Mouse (Mus musculus) heart, postnatal 14 days (tissue): ENCODE measurements at regions not wholly inside any gene's neighbourhood (a gene's known extent, or its start where the extent isn't known, plus 50 kb on each side); places are given as distances from the start of the nearest gene placed in this dataset.

ENCODE experiments used
- DNase-seq, 2 experiments: peaks; one replicate each; pipeline ENCODE4 v3.0.0; 2021 to 2022
- intact Hi-C: fragments of 180-260 bp; cut with DNase I; formaldehyde crosslinking; loops from one replicate; pipeline ENCODE4 v1.15.1; 2025

- intact Hi-C loops = no loop called here
- no peak for DNase-seq
These were observed 199.9 kb upstream of the Rnd3 start for GRCm38 (mm10) chr2:51348774-51349173.

DNA sequence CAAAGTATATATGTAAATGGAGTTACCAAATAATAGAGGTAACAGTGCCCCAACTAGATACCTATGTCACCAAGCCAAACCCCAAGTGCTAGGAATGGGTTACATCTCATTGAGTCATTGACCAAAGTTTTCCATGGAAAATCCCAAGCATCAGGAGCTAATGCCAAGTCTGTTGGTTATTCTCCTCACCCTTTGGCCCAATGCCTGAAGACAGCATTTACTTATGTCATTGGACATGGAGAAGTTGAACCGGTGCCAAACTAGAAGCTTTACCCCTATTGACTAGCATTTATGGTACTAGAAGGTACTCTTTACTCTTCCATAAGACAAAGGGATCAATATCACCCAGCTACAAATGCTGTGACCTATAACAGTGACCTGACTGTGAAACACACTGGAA is 198.2 kb upstream of the Rnd3 start:
- no peak for DNase-seq
- intact Hi-C loops = no loop called here

- intact Hi-C loops = no loop called here
- DNase-seq = no peak
These were observed 193.5 kb upstream of the Rnd3 start for GRCm38 (mm10) chr2:51342421-51342820.

- intact Hi-C loops = no loop called here
- DNase-seq = no peak
These were observed 185.5 kb upstream of the Rnd3 start for GRCm38 (mm10) chr2:51334437-51334836.

- intact Hi-C loops = no loop called here
- DNase-seq = no peak
These were observed 178.2 kb upstream of the Rnd3 start for GRCm38 (mm10) chr2:51327081-51327480.

GRCm38 (mm10) chr2:51321676-51322075 is 172.8 kb upstream of the Rnd3 start:
- intact Hi-C loops = no loop called here
- no peak for DNase-seq

- intact Hi-C loops = no loop called here
- no peak for DNase-seq
These were observed 167.5 kb upstream of the Rnd3 start for GRCm38 (mm10) chr2:51316452-51316851.

DNA sequence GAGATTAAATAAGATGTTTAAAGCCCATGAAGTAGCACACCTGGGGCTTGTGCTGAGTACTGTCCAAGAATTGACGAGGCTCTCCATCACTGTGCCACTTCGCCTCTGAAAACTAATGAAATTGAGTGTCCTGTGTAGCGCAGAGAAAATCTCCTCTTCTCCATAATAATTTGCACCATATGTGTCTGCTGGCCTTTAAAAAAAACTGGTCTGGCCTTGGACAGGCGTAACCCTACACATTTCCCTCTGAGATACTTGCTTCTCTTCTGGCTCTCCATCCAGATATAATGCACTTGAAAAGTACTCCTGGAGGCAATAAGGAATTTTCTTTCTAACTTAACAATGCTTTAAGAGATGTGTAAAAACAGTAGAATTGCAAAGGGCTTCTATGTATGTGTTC is 164.5 kb upstream of the Rnd3 start:
- DNase-seq = no peak
- intact Hi-C loops = no loop called here

- no peak for DNase-seq
- intact Hi-C loops = no loop called here
These were observed 157.3 kb upstream of the Rnd3 start for GRCm38 (mm10) chr2:51306257-51306656.

- peak; percentile 29 to 58 for DNase-seq
- intact Hi-C loops = no loop called here
These were observed 156.5 kb upstream of the Rnd3 start for GRCm38 (mm10) chr2:51305411-51305810.

- intact Hi-C loops = no loop called here
- DNase-seq = no peak
These were observed 155.8 kb upstream of the Rnd3 start for GRCm38 (mm10) chr2:51304694-51305093.

DNA sequence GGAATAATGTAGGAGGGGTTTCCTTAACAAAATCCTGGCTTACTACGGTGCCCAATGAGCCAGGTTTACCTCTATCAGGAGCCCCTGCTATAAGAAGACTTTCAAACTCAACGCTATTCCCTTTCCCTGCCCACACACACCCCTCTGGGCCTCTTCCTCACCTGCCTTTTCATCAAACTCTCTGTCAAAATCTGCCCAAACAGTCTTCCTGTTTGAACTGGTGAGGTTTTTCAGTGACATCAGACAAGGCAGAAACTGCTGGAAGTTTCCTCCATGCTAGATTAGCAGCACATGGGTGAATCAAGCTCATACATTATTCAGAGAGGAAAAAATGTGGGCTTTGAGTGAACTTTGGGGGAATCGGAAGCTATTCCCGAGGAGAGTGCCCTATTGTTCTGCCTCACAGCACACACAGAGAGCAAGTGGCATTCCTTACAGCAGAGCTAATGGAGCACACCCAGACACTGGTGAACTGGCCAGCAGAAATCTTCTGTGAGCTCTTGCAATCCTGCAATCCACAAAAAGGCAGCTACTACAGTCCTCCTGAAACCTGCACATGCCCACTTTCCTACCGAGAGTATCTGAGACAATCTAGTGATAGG is 141.8 kb upstream of the Rnd3 start:
- intact Hi-C loops = no loop called here
- no peak for DNase-seq

GRCm38 (mm10) chr2:51288678-51289077 is 139.8 kb upstream of the Rnd3 start:
- DNase-seq = peak in 1 of 2 experiments; percentile 9
- intact Hi-C loops = no loop called here

DNA sequence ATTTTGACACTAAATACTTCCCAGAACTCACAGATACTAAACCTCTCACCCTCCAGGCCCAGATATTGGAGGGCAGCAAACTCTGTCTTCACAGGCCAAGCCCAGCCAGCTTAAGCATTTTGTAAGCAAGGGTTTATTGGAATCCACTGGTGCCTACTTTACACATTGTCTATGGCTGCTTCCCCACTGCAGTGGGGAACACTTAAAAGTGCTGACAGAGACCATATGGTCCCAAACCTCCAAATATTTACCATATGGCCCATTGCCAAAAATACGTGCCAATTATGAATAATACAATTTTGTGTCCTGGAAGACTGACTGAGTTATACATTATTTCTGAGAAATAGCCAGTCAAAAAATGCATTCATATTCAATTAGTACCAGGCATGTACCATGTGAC is 136.7 kb upstream of the Rnd3 start:
- no peak for DNase-seq

DNA sequence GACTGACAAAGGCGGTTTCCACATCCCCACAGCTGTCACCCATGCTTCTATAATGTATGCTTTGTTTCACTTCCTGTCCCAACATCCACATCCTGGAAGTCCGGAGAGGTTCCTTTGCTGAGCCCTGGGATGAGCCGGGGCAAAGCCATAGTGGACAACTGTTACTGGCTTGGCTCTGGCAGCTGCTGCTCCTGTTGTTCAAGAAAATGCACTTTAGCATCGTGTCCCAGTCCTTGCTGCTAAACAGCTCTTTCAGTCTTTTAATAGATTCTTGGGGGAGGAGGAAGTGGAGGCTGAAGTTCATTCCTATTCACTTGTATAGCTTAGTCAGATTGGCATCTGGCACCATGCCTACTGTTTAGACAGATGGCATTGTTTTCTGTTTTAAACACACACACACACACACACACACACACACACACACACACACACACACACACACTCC is 135.9 kb upstream of the Rnd3 start:
- DNase-seq = no peak
- intact Hi-C loops = no loop called here

More for the DNA sequence above, 136.7 kb upstream of the Rnd3 start:
- intact Hi-C loops = no loop called here

GRCm38 (mm10) chr2:51279396-51280045 is 130.6 kb upstream of the Rnd3 start:
- intact Hi-C loops = loop anchor here (10.0 kb wide), 1 partner anchor 975 kb away; no protein-coding TSS in a partner anchor
- no peak for DNase-seq

GRCm38 (mm10) chr2:51278824-51279223 is 129.9 kb upstream of the Rnd3 start:
- intact Hi-C loops = loop anchor here (10.0 kb wide), 1 partner anchor 974 kb away; no protein-coding TSS in a partner anchor
- DNase-seq = no peak

DNA sequence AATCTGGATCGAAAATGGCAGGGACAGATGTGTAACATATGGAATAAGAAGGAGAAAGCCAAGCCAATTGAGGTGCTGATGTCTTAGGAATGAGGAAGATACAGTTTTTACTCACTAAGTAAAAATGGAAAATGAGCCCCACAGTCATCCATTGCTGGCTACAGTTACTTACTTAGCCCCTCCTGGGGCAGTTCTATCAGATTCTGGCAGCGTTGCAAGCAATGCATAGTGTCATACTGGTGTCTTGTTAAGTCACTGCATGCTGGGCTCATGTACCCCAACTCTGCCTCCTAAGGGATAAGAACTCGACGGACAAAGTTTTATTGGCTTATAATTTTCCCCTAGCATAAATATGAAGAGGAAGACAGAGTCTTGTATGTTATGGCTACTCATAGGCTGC is 129.4 kb upstream of the Rnd3 start:
- intact Hi-C loops = loop anchor here (10.0 kb wide), 1 partner anchor 974 kb away; no protein-coding TSS in a partner anchor
- DNase-seq = no peak

GRCm38 (mm10) chr2:51276591-51276990 is 127.7 kb upstream of the Rnd3 start:
- intact Hi-C loops = loop anchor here (10.0 kb wide), 1 partner anchor 972 kb away; no protein-coding TSS in a partner anchor
- DNase-seq = no peak

DNA sequence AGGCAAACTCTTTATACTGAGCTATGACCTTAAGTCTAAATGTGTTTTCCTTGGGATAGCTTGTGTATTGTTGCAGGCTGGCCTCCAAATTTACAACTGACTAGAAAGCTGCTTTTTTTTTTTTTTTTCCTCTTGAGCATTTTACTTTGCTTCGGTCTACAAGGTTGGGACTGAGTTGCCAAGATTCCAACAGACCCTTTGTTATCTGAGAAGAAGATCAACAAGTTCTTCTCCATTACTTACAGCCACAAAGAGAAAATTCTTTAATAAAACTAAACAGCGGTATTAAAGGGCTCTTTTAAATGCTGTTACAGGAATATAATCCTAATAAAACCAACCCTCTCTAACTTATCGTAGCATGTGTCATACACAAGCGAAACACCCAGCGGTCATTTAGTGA is 124.4 kb upstream of the Rnd3 start:
- intact Hi-C loops = loop anchor here (10.0 kb wide), 1 partner anchor 968 kb away; no protein-coding TSS in a partner anchor
- DNase-seq = no peak

- DNase-seq = no peak
- intact Hi-C loops = no loop called here
These were observed 119.6 kb upstream of the Rnd3 start for GRCm38 (mm10) chr2:51268532-51268931.

DNA sequence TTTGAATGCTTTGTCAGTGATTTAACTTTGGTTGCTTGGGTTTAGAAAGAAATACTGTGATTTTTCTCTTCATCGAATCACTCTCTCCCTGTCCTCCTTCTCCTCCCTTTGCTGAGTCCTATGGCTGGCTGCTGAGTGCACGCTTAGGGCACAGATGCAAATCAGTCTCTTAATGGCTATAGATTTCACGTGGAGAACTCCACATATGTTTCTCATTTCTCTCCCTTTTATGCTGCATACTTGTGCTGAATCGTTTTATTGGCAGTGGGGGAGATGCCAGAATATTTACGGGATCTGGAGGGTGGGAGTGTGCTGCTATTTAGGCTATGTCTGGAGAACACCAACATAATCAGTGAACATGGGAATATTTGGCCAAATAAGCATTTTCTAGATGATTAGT is 118.8 kb upstream of the Rnd3 start:
- no peak for DNase-seq
- intact Hi-C loops = no loop called here
